Mouse (Mus musculus) CH12.LX (cell line): ENCODE data around the gene Map2k6. TPM values are rescaled to one million over a fixed set of nuclear protein-coding genes. Genes with fewer than 3 reads are reported as not detected.

ENCODE experiments used
- DNase-seq: peaks from one replicate; pipeline ENCODE4 v3.0.0-alpha.2; 2013; ENCODE audit errors: extremely low read depth
- H3K27ac ChIP-seq: 2 replicates; pipeline ENCODE4 v1.5.1; 2012; ENCODE audit warnings: low read depth, mild to moderate bottlenecking, control low read depth, moderate library complexity; ENCODE audit not compliant: insufficient read depth
- H3K27me3 ChIP-seq: replicated peaks from 2 replicates; pipeline ENCODE3; 2012; ENCODE audit warnings: inconsistent platforms
- H3K36me3 ChIP-seq, 2 experiments: replicated peaks in 1 of 2; 2 replicates each; pipeline versions ENCODE3 to v1.6.1; 2012; ENCODE audit warnings: inconsistent platforms in 1 of 2, low read length in 1 of 2, mild to moderate bottlenecking in 1 of 2, mixed read lengths in 1 of 2, moderate library complexity in 1 of 2; ENCODE audit not compliant: control insufficient read depth in 1 of 2, insufficient read depth in 1 of 2
- H3K4me1 ChIP-seq, 2 experiments: 2 replicates each; pipeline ENCODE4 v1.6.1; 2012; ENCODE audit warnings: inconsistent platforms in 1 of 2, moderate library complexity in 1 of 2; ENCODE audit not compliant: insufficient read depth in 2 of 2, control insufficient read depth in 1 of 2
- H3K4me2 ChIP-seq: 2 replicates; pipeline ENCODE4 v1.6.1; 2012; ENCODE audit warnings: low read depth, mild to moderate bottlenecking, control low read depth; ENCODE audit not compliant: poor library complexity, insufficient read depth, severe bottlenecking
- H3K4me3 ChIP-seq, 3 experiments: fragments of 150-350 bp in 1 of 3; sonication (generic) in 1 of 3; replicated peaks in 1 of 3; 2 replicates each; pipeline versions ENCODE3 to v1.5.1; 2011 to 2012; ENCODE audit warnings: low read depth in 2 of 3, low read length in 2 of 3, mild to moderate bottlenecking in 2 of 3, moderate library complexity in 2 of 3, control low read depth in 1 of 3, improper control_type of control experiment in 1 of 3, inconsistent platforms in 1 of 3, mixed read lengths in 1 of 3; ENCODE audit not compliant: poor library complexity in 1 of 3
- H3K79me2 ChIP-seq: replicated peaks from 2 replicates; pipeline ENCODE4 v1.6.1; 2012; ENCODE audit warnings: mild to moderate bottlenecking, moderate library complexity; ENCODE audit not compliant: control insufficient read depth, poor library complexity, insufficient read depth, severe bottlenecking; ENCODE audit errors: extremely low read depth
- H3K9ac ChIP-seq: 2 replicates; pipeline ENCODE4 v1.6.1; 2012; ENCODE audit warnings: low read depth, mild to moderate bottlenecking, control low read depth, moderate library complexity; ENCODE audit not compliant: insufficient read depth
- H3K9me3 ChIP-seq: replicated peaks from 2 replicates; pipeline ENCODE3; 2012; ENCODE audit warnings: low read length, inconsistent platforms, mixed read lengths
- CTCF ChIP-seq, 2 experiments: IDR thresholded peaks in 1 of 2; conservative IDR thresholded peaks in 1 of 2; 2 replicates each; pipeline ENCODE4 v1.5.1; 2011 to 2012; ENCODE audit warnings: low read depth in 2 of 2, low read length in 2 of 2, improper control_type of control experiment in 1 of 2, inconsistent platforms in 1 of 2, mild to moderate bottlenecking in 1 of 2, moderate library complexity in 1 of 2
- E2F4 ChIP-seq: IDR thresholded peaks from 2 replicates; pipeline ENCODE4 v1.6.1; 2011; ENCODE audit warnings: low read depth, low read length, improper control_type of control experiment; ENCODE audit not compliant: insufficient replicate concordance
- ELF1 ChIP-seq: IDR thresholded peaks from 2 replicates; pipeline ENCODE4 v1.6.1; 2014; ENCODE audit warnings: low read depth, mild to moderate bottlenecking, inconsistent platforms, low read length, improper control_type of control experiment
- EP300 ChIP-seq: IDR thresholded peaks from 2 replicates; pipeline ENCODE4 v1.6.1; 2011; ENCODE audit warnings: low read length, improper control_type of control experiment
- IRF4 ChIP-seq: IDR thresholded peaks from 2 replicates; pipeline ENCODE4 v1.6.1; 2014; ENCODE audit warnings: low read depth, mild to moderate bottlenecking, inconsistent platforms, low read length, improper control_type of control experiment
- KAT2A ChIP-seq: IDR thresholded peaks from 2 replicates; pipeline ENCODE4 v1.6.1; 2012; ENCODE audit warnings: low read length, improper control_type of control experiment, inconsistent platforms; ENCODE audit not compliant: insufficient replicate concordance
- MAFK ChIP-seq: IDR thresholded peaks from 2 replicates; pipeline ENCODE4 v1.6.1; 2011; ENCODE audit warnings: low read length, improper control_type of control experiment; ENCODE audit not compliant: insufficient replicate concordance
- MAX ChIP-seq: IDR thresholded peaks from 2 replicates; pipeline ENCODE4 v1.6.1; 2011; ENCODE audit warnings: low read length, improper control_type of control experiment
- MAZ ChIP-seq: IDR thresholded peaks from 2 replicates; pipeline ENCODE4 v1.6.1; 2012; ENCODE audit warnings: low read depth, mild to moderate bottlenecking, inconsistent platforms, low read length, improper control_type of control experiment, moderate library complexity
- MXI1 ChIP-seq: IDR thresholded peaks from 2 replicates; pipeline ENCODE4 v1.6.1; 2011; ENCODE audit warnings: mild to moderate bottlenecking, low read depth, low read length, improper control_type of control experiment
- MYC ChIP-seq: IDR thresholded peaks from 2 replicates; pipeline ENCODE4 v1.6.1; 2011; ENCODE audit warnings: low read depth, mild to moderate bottlenecking, improper control_type of control experiment, low read length
- NRF1 ChIP-seq: IDR thresholded peaks from 2 replicates; pipeline ENCODE4 v1.6.1; 2014; ENCODE audit warnings: low read depth, mild to moderate bottlenecking, inconsistent platforms, low read length, improper control_type of control experiment, moderate library complexity
- POLR2A ChIP-seq: IDR thresholded peaks from 2 replicates; pipeline ENCODE4 v1.6.1; 2011; ENCODE audit warnings: low read depth, mild to moderate bottlenecking, improper control_type of control experiment, low read length
- RAD21 ChIP-seq: IDR thresholded peaks from 2 replicates; pipeline ENCODE4 v1.6.1; 2011; ENCODE audit warnings: low read depth, mild to moderate bottlenecking, low read length, improper control_type of control experiment, moderate library complexity
- RCOR1 ChIP-seq: conservative IDR thresholded peaks from 2 replicates; pipeline ENCODE4 v1.6.1; 2012; ENCODE audit warnings: low read depth, mild to moderate bottlenecking, inconsistent platforms, low read length, improper control_type of control experiment
- SIN3A ChIP-seq: IDR thresholded peaks from 2 replicates; pipeline ENCODE4 v1.6.1; 2012; ENCODE audit warnings: low read length, improper control_type of control experiment, inconsistent platforms
- SMC3 ChIP-seq: IDR thresholded peaks from 2 replicates; pipeline ENCODE4 v1.6.1; 2011; ENCODE audit warnings: low read depth, low read length, improper control_type of control experiment
- USF1 ChIP-seq: IDR thresholded peaks from 2 replicates; pipeline ENCODE4 v1.6.1; 2014; ENCODE audit warnings: low read depth, mild to moderate bottlenecking, inconsistent platforms, low read length, improper control_type of control experiment
- ZC3H11A ChIP-seq: IDR thresholded peaks from 2 replicates; pipeline ENCODE4 v1.6.1; 2012; ENCODE audit warnings: low read depth, mild to moderate bottlenecking, inconsistent platforms, low read length, improper control_type of control experiment
- ZKSCAN1 ChIP-seq: IDR thresholded peaks from 2 replicates; pipeline ENCODE4 v1.6.1; 2012; ENCODE audit warnings: low read depth, inconsistent platforms, low read length, improper control_type of control experiment, borderline replicate concordance
- ZMIZ1 ChIP-seq: IDR thresholded peaks from 2 replicates; pipeline ENCODE4 v1.6.1; 2012; ENCODE audit warnings: low read depth, mild to moderate bottlenecking, inconsistent platforms, low read length, improper control_type of control experiment
- dilution Hi-C: fragments of 300-500 bp; cut with MboI; formaldehyde crosslinking; loops from 2 replicates; pipeline ENCODE4 v1.14.3; 2020; ENCODE audit warnings: low sequenced_read_pairs; ENCODE audit not compliant: extremely low pct_unique_long_range_greater_than_20kb, extremely low pct_ligation_motif_present
- in situ Hi-C: fragments of 300-500 bp; cut with MboI; formaldehyde crosslinking; loops from 3 replicates; pipeline ENCODE4 v1.14.3; 2019; ENCODE audit warnings: low sequenced_read_pairs, low pct_ligation_motif_present, low pct_unique_long_range_greater_than_20kb, mixed read lengths
- polyA plus RNA-seq: library from polyadenylated mRNA; unstranded; fragments of >175 nt; gene quantifications from 2 replicates; pipeline ENCODE4 v1.2.1, GENCODE M21; 2012; ENCODE audit warnings: low read depth; ENCODE audit not compliant: insufficient read length
- total RNA-seq, 2 experiments: library from RNA; depleted of rRNA; stranded (reverse); fragments of 300-350 nt in 1 of 2; fragments of >200 nt in 1 of 2; gene quantifications; 2 replicates each; pipeline ENCODE4 v1.2.3; 2012 to 2014

Map2k6 gene
- total and polyA plus RNA-seq, 3 experiments = 16.8 to 21.9 (median 18.0) TPM

DNA sequence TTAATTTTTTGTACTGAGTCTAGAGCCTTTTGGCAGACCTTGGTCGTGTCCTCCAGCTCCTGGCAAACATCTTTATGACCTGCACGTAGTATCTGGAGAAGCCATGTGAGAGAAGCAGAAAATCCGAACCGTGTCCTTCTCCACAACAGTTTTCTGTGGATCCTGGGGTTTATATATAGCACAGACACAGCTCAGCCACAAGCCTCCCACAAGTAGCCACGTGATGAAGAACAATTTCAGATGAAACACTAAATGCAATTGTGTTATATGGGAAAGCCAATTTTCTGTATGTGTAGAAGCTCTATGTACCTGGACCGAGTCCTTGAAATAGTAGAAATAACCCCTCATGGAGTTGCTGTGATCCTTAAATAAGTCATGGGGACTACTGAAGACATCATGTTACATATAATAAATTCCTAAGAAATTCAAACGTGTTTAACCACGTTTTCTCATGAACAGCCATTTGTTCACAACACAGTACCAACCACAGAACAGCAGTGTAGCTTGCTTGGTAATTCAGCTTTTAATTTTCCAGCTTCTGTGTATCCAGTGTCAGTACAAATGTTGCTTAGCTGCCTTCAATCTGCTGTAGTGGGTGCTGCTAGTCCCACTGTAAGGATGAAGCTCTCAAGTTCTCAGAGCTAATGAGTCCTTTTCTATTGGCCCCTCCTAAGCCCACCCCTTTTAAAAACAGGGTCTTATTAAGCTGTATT, 71.8 kb downstream of the Map2k6 start:
- dilution Hi-C loops = no loop called here
- no peak overlapping the region for H3K4me2 ChIP-seq
- no peaks in the 10 kb centered on the region for H3K9me3 ChIP-seq
- no peak for DNase-seq
- H3K27me3 ChIP-seq = no peaks in the 10 kb centered on the region
- in situ Hi-C loops = no loop called here
- H3K27ac ChIP-seq = no peak overlapping the region
- no peaks in the 10 kb centered on the region for H3K79me2 ChIP-seq
- no peak overlapping the region for H3K9ac ChIP-seq
- H3K4me1 ChIP-seq = peaks cover 14 to 20% of the 10 kb centered on the region in 2 experiments
- no peak for TF ChIP-seq EP300
- TF ChIP-seq, all 38 proteins: peak for 0
- H3K36me3 ChIP-seq = no peaks in the 10 kb centered on the region
- H3K4me3 ChIP-seq = no peak overlapping the region

DNA sequence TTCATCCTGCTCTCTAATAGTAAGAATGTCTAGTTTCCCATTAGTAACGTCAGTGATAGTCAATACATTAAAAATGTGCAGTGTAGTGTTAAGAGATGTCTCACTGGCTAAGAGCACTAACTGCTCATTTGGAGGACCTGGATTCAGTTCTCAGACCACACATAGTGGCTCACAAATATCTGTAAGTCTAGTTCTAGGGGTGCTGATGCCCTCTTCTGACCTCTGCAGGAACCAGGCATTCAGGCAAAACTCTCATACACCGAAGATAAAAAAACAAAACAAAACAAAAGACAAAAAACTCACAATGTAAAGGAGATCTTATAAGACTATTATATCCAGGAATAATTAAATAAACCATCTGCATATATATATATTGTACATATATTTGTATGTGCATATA, 72.4 kb downstream of the Map2k6 start:
- Histone ChIP-seq H3K4me3 (no peak overlapping the region), H3K4me1 (peaks cover 17 to 26% of the 10 kb centered on the region in 2 experiments), H3K9ac (no peak overlapping the region), H3K27me3 (no peaks in the 10 kb centered on the region), H3K27ac (no peak overlapping the region), H3K9me3 (no peaks in the 10 kb centered on the region), H3K79me2 (no peaks in the 10 kb centered on the region), H3K4me2 (no peak overlapping the region), H3K36me3 (no peaks in the 10 kb centered on the region)
- dilution Hi-C loops = no loop called here
- in situ Hi-C loops = no loop called here
- peak in 1 of 2 experiments; percentile 59; a peak in 2 of 4 replicates for TF ChIP-seq CTCF (conservative IDR thresholded peaks at IDR 0.05 in 1 of 2, IDR thresholded peaks at IDR 0.05 in 1 of 2; ENCODE audit: low read depth in 2 of 2, low read length in 2 of 2)
- TF ChIP-seq ZC3H11A = peak; percentile 13; the same call in 1 of the 2 replicates
- peak; percentile 60 for TF ChIP-seq RAD21
- no peak for TF ChIP-seq USF1
- no peak for TF ChIP-seq POLR2A
- peak; percentile 54 for TF ChIP-seq SMC3
- no peak for TF ChIP-seq RCOR1
- no peak for TF ChIP-seq MYC
- TF ChIP-seq MXI1 = no peak
- DNase-seq = no peak

DNA sequence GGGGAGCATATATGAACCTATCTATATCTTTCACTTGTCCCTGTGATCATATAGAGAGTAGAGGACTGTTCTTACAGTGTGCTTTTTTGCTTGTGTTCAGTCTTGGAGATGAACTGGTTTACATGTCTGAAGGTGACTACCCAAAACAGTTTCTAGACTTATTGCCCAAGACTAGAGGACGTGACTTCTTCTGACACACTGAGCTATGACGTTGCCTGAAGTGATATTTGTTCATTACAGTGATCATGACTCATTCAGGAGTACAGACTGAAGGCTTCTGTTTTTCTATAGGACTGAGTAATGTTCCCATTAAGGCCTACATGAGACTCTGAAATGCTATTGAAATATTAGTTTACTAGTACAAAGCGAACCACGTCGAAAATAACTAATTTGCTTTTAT, 73.2 kb downstream of the Map2k6 start:
- DNase-seq = no peak
- no peak overlapping the region for H3K27ac ChIP-seq
- H3K4me2 ChIP-seq = no peak overlapping the region
- H3K4me1 ChIP-seq = peaks cover 23 to 33% of the 10 kb centered on the region in 2 experiments
- H3K9ac ChIP-seq = no peak overlapping the region
- no peaks in the 10 kb centered on the region for H3K36me3 ChIP-seq
- H3K27me3 ChIP-seq = no peaks in the 10 kb centered on the region
- TF ChIP-seq IRF4 = no peak
- TF ChIP-seq ZMIZ1 = no peak
- no peak for TF ChIP-seq ELF1
- TF ChIP-seq NRF1 = no peak
- TF ChIP-seq E2F4 = no peak
- TF ChIP-seq MXI1 = no peak
- TF ChIP-seq SIN3A = no peak
- TF ChIP-seq MYC = no peak
- no peak for TF ChIP-seq USF1
- no peak for TF ChIP-seq KAT2A
- TF ChIP-seq MAZ = no peak
- TF ChIP-seq ZKSCAN1 = no peak
- no peak for TF ChIP-seq MAFK
- TF ChIP-seq MAX = no peak
- TF ChIP-seq ZC3H11A = no peak
- TF ChIP-seq, all 38 proteins: peak for 0
- H3K4me3 ChIP-seq = no peak overlapping the region
- in situ Hi-C loops (no loop called here), dilution Hi-C loops (no loop called here)
- no peaks in the 10 kb centered on the region for H3K9me3 ChIP-seq
- no peaks in the 10 kb centered on the region for H3K79me2 ChIP-seq
